Mouse (Mus musculus): ENCODE results near the gene Anapc16. TPM values are rescaled to one million over a fixed set of nuclear protein-coding genes. Genes with fewer than 3 reads are reported as not detected.
A peak's percentile ranks its signal among the peaks of the same experiment; 100 is the strongest.

Anapc16 gene
- polyA plus RNA-seq, 1 experiment from 2014 or later: 67.8 TPM

DNA sequence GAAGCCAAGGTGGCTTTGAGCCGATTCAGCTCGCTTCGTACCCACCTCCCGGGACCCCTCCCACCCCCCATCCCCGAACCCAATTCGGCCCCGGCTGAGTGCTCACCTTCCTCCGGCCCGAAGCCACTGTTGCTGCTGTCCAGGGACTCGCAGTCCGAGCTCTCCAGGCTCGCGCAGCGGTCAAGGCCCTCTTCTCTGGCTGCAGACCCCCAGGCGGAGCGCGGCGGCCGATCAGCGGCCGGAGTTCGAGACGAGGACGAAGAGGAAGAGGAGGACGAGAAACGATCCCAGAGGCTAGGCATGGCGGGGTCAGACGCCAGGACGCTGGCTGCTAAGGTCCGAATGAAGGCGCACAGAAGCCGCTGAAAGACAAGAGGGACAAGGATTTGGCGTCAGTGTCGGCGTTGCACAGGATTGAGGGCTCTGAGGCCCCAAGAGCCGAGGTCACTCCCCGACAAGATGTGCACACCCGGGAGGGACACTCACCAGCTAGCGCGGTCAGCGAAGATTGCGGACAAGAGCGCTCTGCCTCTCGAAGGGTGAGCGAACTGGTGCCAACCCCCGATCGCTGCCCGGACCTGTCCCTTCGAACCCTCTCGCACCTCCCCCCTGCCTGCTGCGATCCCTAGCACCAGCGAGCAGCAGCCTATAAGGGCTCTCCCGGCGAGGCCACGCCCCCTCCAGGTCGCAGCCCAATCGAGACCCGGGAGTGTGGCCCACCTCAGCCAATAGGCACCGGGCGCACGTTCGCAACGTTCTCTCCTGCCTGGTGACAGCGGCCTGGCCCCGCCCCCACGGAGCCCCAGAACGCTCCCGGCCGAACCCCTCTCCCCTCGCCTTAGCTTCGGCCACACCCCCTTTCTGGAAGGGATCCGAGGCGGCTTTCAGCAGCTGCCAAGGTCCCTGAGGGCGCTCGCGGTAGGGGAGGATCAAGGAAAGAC is 51.5 kb downstream of the Anapc16 start, which contains the start of gene Ddit4:
Gene Ddit4, minus strand, starts transcription at position 624 of the 941 bp plus-strand sequence.
- CTCF ChIA-PET: interaction anchor here (1.5 to 5.5 kb wide), 6 partner anchors 43 to 62 kb away, joined by 4 to 62 read pairs (median 7); no protein-coding TSS in a partner anchor
- H3K27me3 ChIP-seq: no peaks in the 10 kb centered on the region
- POLR2A ChIA-PET: interaction anchor here (0.9 to 3.2 kb wide), 11 partner anchors 9 to 69 kb away, joined by 3 to 22 read pairs (median 4); partner anchors contain the start of genes Anapc16 and Ascc1
- peak; percentile 85 for DNase-seq (ENCODE audit: low read depth, low spot score)
- in situ Hi-C loops (cut with MboI; ENCODE audit: low pct_unique_long_range_greater_than_20kb): no loop called here
- ATAC-seq: peak; percentile 90
- no peak for TF ChIP-seq CTCF (IDR thresholded peaks at IDR 0.05)

DNA sequence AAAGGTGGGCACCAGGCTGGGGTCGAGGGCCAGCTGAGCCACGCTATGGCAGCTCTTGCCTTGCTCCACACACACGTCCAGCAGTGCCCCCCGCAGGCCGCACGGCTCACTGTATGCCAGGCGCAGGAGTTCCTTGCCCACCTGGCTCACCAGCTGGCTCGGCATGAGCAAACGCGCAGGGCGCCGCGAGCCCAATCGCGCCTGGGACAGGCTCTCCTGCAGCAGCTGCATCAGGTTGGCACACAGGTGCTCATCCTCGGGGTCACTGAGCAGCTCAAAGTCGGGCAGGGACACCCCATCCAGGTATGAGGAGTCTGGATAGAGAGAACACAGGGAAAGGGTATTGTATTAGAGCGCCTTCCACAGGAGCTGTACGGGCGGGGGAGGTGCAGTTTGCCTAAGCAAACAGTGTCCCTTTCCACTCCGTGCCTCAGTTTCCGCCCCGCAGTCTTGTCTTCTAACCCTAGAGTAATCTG is 52.2 kb downstream of the Anapc16 start:
- POLR2A ChIA-PET: interaction anchor here (1.2 to 3.2 kb wide), 8 partner anchors 14 to 68 kb away, joined by 3 to 22 read pairs (median 6); partner anchors contain the start of genes Anapc16 and Ascc1
- ATAC-seq (no peak), DNase-seq (ENCODE audit: low read depth, low spot score) (no peak)
- no peaks in the 10 kb centered on the region for H3K27me3 ChIP-seq
- TF ChIP-seq CTCF (IDR thresholded peaks at IDR 0.05): no peak
- in situ Hi-C loops (cut with MboI; ENCODE audit: low pct_unique_long_range_greater_than_20kb): no loop called here
- CTCF ChIA-PET: interaction anchor here (0.8 to 5.5 kb wide), 8 partner anchors 22 to 61 kb away, joined by 3 to 62 read pairs (median 6); no protein-coding TSS in a partner anchor

DNA sequence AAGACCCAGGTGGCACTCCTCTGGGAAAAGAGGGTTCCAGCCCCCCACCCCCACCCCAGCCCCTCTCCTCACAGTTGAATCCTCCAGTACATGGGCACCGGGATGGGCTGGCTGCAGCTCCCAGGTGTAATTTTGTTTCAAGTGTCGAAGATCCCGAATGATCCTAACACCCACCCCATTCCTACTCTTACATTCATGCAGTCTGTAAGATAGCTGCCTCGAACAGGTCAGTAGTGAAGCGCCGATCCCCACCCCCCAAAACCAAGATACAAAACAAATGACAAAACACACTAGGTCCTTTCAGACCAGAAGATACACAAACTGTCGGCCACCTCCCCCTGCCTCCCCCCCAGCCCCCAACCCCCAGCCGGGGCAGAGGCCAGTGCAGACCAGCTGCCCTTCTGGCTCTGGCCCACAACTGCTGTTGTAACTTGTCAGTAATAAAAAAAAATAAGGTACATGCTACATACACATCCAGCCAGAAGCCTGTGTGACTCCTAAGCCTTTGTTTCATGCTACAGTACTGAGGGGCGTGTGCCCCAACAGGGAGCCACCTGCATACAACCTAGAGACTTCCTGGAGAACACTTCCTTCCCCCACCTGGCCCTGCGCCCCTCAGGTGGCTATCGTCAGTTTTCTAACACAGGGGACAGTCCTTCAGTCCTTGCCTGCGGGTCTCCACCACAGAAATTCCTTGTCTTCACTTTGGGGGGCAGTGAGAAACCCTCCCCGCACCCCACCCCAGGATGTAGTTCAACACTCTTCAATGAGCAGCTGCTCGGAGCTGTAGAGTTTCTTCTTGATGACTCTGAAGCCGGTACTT is 52.9 kb downstream of the Anapc16 start:
- no peak for TF ChIP-seq CTCF (IDR thresholded peaks at IDR 0.05)
- no peak for DNase-seq (ENCODE audit: low read depth, low spot score)
- H3K27me3 ChIP-seq: no peaks in the 10 kb centered on the region
- ChIA-PET CTCF (interaction anchor here (0.8 to 5.5 kb wide), 8 partner anchors 21 to 61 kb away, joined by 3 to 62 read pairs (median 6); no protein-coding TSS in a partner anchor), POLR2A (interaction anchor here (1.2 to 3.2 kb wide), 9 partner anchors 41 to 67 kb away, joined by 3 to 22 read pairs (median 5); partner anchors contain the start of genes Anapc16 and Ascc1)
- ATAC-seq: no peak
- in situ Hi-C loops (cut with MboI; ENCODE audit: low pct_unique_long_range_greater_than_20kb): loop anchor here (5.0 kb wide), 1 partner anchor 43 kb away; no protein-coding TSS in a partner anchor

DNA sequence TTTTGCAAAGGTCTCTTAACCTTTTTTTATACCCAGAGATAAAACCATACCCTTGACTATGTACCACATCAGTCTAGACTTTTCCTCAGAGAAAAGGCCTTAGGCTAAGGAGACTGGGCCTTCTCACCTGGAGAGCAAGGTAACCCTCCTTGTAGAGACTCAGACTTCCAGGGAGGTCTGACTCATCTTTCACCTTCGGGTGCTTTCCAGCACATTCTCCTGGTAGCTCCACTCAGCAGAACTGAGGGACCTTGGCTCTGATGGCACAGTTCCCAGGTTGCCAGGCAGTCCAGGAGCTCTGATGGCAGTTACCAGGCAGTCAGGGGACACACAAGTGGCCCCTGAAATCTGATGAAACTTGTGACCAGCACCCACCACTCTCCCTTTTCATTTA is 53.7 kb downstream of the Anapc16 start:
- no peak for DNase-seq (ENCODE audit: low read depth, low spot score)
- ChIA-PET POLR2A (interaction anchor here (1.4 to 3.2 kb wide), 5 partner anchors 40 to 54 kb away, joined by 3 to 22 read pairs (median 5); no protein-coding TSS in a partner anchor), CTCF (interaction anchor here (1.2 to 5.5 kb wide), 3 partner anchors 32 to 55 kb away, joined by 3 to 62 read pairs (median 34); no protein-coding TSS in a partner anchor)
- TF ChIP-seq CTCF (IDR thresholded peaks at IDR 0.05): no peak
- no peaks in the 10 kb centered on the region for H3K27me3 ChIP-seq
- no peak for ATAC-seq
- in situ Hi-C loops (cut with MboI; ENCODE audit: low pct_unique_long_range_greater_than_20kb): loop anchor here (5.0 kb wide), 1 partner anchor 42 kb away; no protein-coding TSS in a partner anchor

DNA sequence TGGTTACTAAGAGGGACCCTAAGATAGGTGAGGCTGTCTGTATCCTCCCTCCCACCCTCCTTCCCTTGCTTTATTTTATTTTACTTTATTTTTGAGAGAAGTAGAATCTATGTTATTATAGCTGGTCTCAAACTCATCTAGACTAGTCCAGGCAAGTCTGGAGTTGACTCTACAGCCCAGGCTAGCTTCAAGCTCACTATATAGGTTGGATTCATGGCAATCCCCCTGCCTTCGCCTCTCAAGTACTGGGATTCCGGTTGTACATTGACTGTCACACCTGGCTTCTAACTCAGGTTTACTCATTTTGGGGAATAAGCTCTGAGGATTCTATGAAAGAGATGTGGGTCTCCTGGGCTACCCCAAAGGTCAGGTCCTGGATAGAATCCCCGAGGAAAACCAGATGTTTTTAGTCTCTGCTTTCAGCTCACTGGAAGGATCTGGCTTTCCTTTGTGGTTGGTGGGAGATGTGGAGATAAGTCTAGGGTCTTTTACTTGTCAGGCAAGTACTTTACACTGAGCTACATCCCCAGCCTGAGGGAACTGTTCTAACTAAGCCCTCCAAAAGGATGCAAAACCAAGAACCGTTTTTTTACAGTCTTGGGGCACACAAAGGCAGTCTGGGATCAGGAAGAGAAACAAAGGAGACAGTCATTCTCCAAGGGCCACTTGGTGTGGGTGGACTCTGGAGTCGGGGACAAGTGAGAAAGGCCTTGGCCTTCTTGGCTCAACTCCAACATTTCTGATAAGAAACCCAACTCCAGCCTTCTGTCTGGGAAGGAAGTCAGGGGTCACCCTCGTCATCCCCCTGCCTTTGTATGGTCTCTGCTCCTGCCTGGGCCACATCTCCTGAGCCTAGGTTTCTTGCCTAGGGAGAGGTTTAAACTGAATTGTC is 54.3 kb downstream of the Anapc16 start:
- no peak for ATAC-seq
- in situ Hi-C loops (cut with MboI; ENCODE audit: low pct_unique_long_range_greater_than_20kb): loop anchor here (5.0 kb wide), 1 partner anchor 41 kb away; no protein-coding TSS in a partner anchor
- no peaks in the 10 kb centered on the region for H3K27me3 ChIP-seq
- no peak for TF ChIP-seq CTCF (IDR thresholded peaks at IDR 0.05)
- ChIA-PET POLR2A (interaction anchor here (0.6 to 1.5 kb wide), 5 partner anchors 19 to 54 kb away, joined by 3 to 5 read pairs (median 3); no protein-coding TSS in a partner anchor), CTCF (interaction anchor here (1.2 to 5.5 kb wide), 3 partner anchors 32 to 54 kb away, joined by 3 to 62 read pairs (median 34); no protein-coding TSS in a partner anchor)
- no peak for DNase-seq (ENCODE audit: low read depth, low spot score)

DNA sequence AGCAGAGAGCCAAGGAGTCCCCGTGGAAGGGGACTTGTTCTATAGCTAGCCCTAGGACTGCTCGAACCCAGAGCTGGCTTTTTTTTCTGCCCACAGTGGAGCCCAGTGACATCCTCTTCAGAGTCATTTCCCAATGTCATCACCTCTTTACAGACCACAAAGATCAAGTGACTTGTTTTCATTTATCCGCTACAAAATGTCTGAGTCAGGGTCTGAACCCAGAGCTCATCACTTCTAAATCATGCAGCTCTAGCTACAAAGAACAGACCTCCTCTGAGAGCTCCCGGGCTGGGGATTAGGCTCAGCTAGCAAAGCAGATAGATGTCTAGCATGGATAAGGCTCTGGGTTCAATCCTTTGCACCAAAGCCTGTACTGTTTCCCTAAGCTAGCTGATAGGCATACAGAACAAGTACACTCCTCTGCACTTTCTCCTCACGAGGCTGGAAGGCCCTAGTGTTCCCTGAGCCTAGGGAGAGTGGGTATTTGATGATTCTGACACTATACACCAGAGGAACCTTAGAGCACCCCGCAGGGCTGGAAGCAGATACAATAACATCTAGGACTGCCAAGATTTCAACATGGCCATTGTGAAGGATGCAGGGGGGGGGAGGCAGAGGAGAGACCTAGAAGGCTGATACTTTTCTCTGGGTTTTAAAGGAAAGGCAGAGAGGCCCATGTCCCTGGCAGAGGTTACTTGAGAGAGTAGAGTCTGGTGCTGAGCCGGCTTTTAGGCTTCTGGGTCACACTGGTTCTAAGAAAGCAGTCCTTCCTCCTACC is 55.5 kb downstream of the Anapc16 start:
- ATAC-seq (no peak), DNase-seq (ENCODE audit: low read depth, low spot score) (no peak)
- POLR2A ChIA-PET: interaction anchor here (0.6 kb wide), 2 partner anchors 20 to 110 kb away, joined by 3 read pairs; no protein-coding TSS in a partner anchor
- H3K27me3 ChIP-seq: no peaks in the 10 kb centered on the region
- in situ Hi-C loops (cut with MboI; ENCODE audit: low pct_unique_long_range_greater_than_20kb): loop anchor here (5.0 kb wide), 1 partner anchor 40 kb away; no protein-coding TSS in a partner anchor
- CTCF ChIA-PET: interaction anchor here (1.1 to 5.5 kb wide), 4 partner anchors 12 to 53 kb away, joined by 3 to 62 read pairs (median 8); no protein-coding TSS in a partner anchor
- no peak for TF ChIP-seq CTCF (IDR thresholded peaks at IDR 0.05)

DNA sequence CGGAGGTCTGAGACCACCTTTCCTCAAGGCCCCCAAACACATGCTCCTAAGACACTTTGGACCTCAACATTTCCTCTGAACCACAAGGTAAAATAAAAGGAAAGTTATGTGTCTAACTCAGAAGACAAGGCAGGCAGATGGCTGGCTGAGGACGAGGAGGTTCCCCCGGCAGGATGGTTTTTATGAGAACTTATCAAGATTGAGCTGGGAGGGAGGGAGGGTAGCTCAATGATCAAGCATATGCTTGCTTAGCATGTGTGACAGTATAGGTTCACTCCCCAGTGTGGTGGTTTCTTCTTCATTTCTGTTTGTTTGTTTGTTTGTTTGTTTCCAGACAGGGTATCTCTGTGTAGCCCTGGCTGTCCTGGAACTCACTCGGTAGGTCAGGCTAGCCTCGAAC is 56.6 kb downstream of the Anapc16 start:
- ATAC-seq (no peak), DNase-seq (ENCODE audit: low read depth, low spot score) (no peak)
- in situ Hi-C loops (cut with MboI; ENCODE audit: low pct_unique_long_range_greater_than_20kb): loop anchor here (5.0 kb wide), 1 partner anchor 39 kb away; no protein-coding TSS in a partner anchor
- TF ChIP-seq CTCF (IDR thresholded peaks at IDR 0.05): no peak
- ChIA-PET POLR2A (no interaction called here), CTCF (interaction anchor here (1.8 to 5.5 kb wide), 3 partner anchors 11 to 52 kb away, joined by 6 to 62 read pairs (median 9); no protein-coding TSS in a partner anchor)
- no peaks in the 10 kb centered on the region for H3K27me3 ChIP-seq

DNA sequence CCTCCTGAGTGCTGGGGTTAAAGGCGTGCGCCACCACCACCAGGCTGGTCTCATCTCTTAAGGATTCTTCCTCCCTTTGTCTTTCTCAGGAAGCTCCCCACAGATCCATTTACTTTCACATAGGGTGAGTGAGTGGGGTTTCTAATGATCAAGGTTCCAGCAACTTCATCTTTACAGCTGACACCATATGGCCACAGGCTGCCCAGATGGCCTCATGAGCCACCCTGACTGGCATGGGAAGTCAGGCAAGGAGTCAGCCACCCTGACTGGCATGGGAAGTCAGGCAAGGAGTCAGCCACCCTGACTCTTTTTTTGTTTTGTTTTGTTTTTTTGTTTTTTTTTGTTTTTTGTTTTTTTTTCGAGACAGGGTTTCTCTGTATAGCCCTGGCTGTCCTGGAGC is 57.5 kb downstream of the Anapc16 start:
- in situ Hi-C loops (cut with MboI; ENCODE audit: low pct_unique_long_range_greater_than_20kb): loop anchor here (5.0 kb wide), 1 partner anchor 38 kb away; no protein-coding TSS in a partner anchor
- no peak for ATAC-seq
- POLR2A ChIA-PET: no interaction called here

More for the DNA sequence above, 57.5 kb downstream of the Anapc16 start:
- CTCF ChIA-PET: no interaction called here
- DNase-seq (ENCODE audit: low read depth, low spot score): no peak
- no peaks in the 10 kb centered on the region for H3K27me3 ChIP-seq
- TF ChIP-seq CTCF (IDR thresholded peaks at IDR 0.05): no peak

Measured in Patski (cell line).